Mouse (Mus musculus): ENCODE measurements at regions not wholly inside any gene's neighbourhood (a gene's known extent, or its start where the extent isn't known, plus 50 kb on each side); places are given as distances from the start of the nearest gene placed in this dataset.

GRCm38 (mm10) chr14:114949156-114949496 is 142.9 kb upstream of the Gpc5 start:
- Histone ChIP-seq H3K4me3 (ENCODE audit: low read depth, low read length) (no peak overlapping the region), H3K27me3 (ENCODE audit: control insufficient read depth, insufficient read depth, low read length) (no peaks in the 10 kb centered on the region), H3K4me1 (ENCODE audit: control insufficient read depth, insufficient read depth, insufficient read length, low read length) (no peaks in the 10 kb centered on the region), H3K27ac (ENCODE audit: insufficient read depth, low read depth, low read length) (no peak overlapping the region), H3K36me3 (ENCODE audit: control insufficient read depth, insufficient read depth, low read length) (no peaks in the 10 kb centered on the region)
- TF ChIP-seq CTCF (IDR thresholded peaks at IDR 0.05; ENCODE audit: extremely low read depth, insufficient read length, insufficient replicate concordance, low read depth, low read length): no peak
- TF ChIP-seq POLR2A (IDR thresholded peaks at IDR 0.05; ENCODE audit: low read depth, low read length): no peak
- WGBS: 60% methylated on average over 5 of the region's 5 CpGs

- Histone ChIP-seq H3K27ac (ENCODE audit: insufficient read depth, low read depth, low read length) (no peak overlapping the region), H3K27me3 (ENCODE audit: control insufficient read depth, insufficient read depth, low read length) (no peaks in the 10 kb centered on the region), H3K4me3 (ENCODE audit: low read depth, low read length) (no peak overlapping the region), H3K36me3 (ENCODE audit: control insufficient read depth, insufficient read depth, low read length) (no peaks in the 10 kb centered on the region), H3K4me1 (ENCODE audit: control insufficient read depth, insufficient read depth, insufficient read length, low read length) (no peaks in the 10 kb centered on the region)
- TF ChIP-seq CTCF (IDR thresholded peaks at IDR 0.05; ENCODE audit: extremely low read depth, insufficient read length, insufficient replicate concordance, low read depth, low read length) (no peak), POLR2A (IDR thresholded peaks at IDR 0.05; ENCODE audit: low read depth, low read length) (no peak)
- 25% methylated on average over 5 of the region's 5 CpGs for WGBS
Observed at GRCm38 (mm10) chr14:114952280-114952679, 139.7 kb upstream of the Gpc5 start.

GRCm38 (mm10) chr14:114953070-114953665 is 138.8 kb upstream of the Gpc5 start:
- no peak overlapping the region for H3K27ac ChIP-seq (ENCODE audit: insufficient read depth, low read depth, low read length)
- TF ChIP-seq CTCF (IDR thresholded peaks at IDR 0.05; ENCODE audit: extremely low read depth, insufficient read length, insufficient replicate concordance, low read depth, low read length) (no peak), POLR2A (IDR thresholded peaks at IDR 0.05; ENCODE audit: low read depth, low read length) (no peak)
- no peaks in the 10 kb centered on the region for H3K27me3 ChIP-seq (ENCODE audit: control insufficient read depth, insufficient read depth, low read length)
- no peak overlapping the region for H3K4me3 ChIP-seq (ENCODE audit: low read depth, low read length)
- no peaks in the 10 kb centered on the region for H3K36me3 ChIP-seq (ENCODE audit: control insufficient read depth, insufficient read depth, low read length)
- 37% methylated on average over 4 of the region's 4 CpGs for WGBS
- no peaks in the 10 kb centered on the region for H3K4me1 ChIP-seq (ENCODE audit: control insufficient read depth, insufficient read depth, insufficient read length, low read length)

DNA sequence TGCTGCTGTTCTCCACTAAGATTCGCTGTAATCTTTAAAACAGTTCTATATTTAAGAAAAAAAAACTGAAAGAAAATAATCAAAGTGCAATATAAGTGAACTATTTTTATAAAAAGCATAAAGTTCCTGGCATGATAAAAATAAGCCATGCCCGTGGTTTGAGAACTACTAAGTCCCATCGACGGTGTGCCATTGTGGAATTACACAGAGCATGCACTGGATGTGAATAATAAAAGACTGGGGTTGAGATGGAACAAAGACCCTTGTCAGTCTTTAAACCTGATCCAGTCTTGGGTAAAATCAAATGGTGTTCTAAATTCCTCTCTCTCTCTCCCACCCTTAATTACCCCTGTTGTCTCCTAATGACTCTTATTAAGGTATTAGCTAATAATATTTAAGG is 137.7 kb upstream of the Gpc5 start:
- WGBS: 68% methylated on average over 4 of the region's 4 CpGs
- Histone ChIP-seq H3K4me3 (ENCODE audit: low read depth, low read length) (no peak overlapping the region), H3K4me1 (ENCODE audit: control insufficient read depth, insufficient read depth, insufficient read length, low read length) (no peaks in the 10 kb centered on the region), H3K36me3 (ENCODE audit: control insufficient read depth, insufficient read depth, low read length) (no peaks in the 10 kb centered on the region), H3K27ac (ENCODE audit: insufficient read depth, low read depth, low read length) (no peak overlapping the region), H3K27me3 (ENCODE audit: control insufficient read depth, insufficient read depth, low read length) (no peaks in the 10 kb centered on the region)
- TF ChIP-seq POLR2A (IDR thresholded peaks at IDR 0.05; ENCODE audit: low read depth, low read length) (no peak), CTCF (IDR thresholded peaks at IDR 0.05; ENCODE audit: extremely low read depth, insufficient read length, insufficient replicate concordance, low read depth, low read length) (no peak)

DNA sequence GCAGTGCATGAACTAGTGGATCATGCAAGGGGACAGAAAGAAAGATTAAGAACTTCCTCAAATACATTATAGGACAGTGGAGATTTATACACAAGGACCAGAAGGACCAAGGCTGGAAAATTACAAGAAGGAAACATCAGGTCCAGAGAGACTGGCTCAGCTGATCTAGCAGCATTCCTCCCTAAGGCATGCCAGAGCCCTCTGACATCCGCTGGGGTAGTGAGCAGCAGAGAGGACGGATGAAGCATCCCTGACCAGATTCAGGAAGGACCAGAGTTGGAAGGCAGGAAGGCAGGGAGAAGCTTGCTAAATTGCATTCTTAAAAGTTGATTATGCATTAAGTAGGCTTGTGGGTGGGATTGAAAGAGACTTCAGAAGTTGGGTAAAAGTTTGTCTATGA is 136.4 kb upstream of the Gpc5 start:
- Histone ChIP-seq H3K4me3 (ENCODE audit: low read depth, low read length) (no peak overlapping the region), H3K36me3 (ENCODE audit: control insufficient read depth, insufficient read depth, low read length) (no peaks in the 10 kb centered on the region), H3K4me1 (ENCODE audit: control insufficient read depth, insufficient read depth, insufficient read length, low read length) (no peaks in the 10 kb centered on the region), H3K27ac (ENCODE audit: insufficient read depth, low read depth, low read length) (no peak overlapping the region), H3K27me3 (ENCODE audit: control insufficient read depth, insufficient read depth, low read length) (no peaks in the 10 kb centered on the region)
- TF ChIP-seq CTCF (IDR thresholded peaks at IDR 0.05; ENCODE audit: extremely low read depth, insufficient read length, insufficient replicate concordance, low read depth, low read length) (no peak), POLR2A (IDR thresholded peaks at IDR 0.05; ENCODE audit: low read depth, low read length) (no peak)
- 76% methylated on average over 2 of the region's 2 CpGs for WGBS

DNA sequence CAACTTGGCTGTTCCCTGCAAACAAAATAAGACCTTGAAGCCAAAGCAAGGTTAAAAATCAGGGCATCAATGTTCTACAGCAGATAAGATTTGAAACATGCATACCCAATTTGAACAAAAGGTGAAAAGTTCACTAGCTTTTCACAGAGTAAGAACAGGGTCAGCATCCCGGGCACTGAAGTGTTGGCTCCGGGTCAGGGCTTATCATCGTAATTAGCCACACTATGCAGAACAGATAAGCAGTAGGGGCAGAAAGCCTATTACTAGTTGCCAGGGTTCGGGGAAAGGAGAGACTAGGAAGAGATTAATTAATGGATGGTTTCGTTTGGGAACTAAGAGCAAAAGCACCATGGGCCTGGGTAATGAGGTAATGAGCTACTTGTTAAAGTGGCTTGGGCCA is 131.7 kb upstream of the Gpc5 start:
- WGBS: 23% methylated on average over 5 of the region's 5 CpGs
- Histone ChIP-seq H3K4me1 (ENCODE audit: control insufficient read depth, insufficient read depth, insufficient read length, low read length) (no peaks in the 10 kb centered on the region), H3K27ac (ENCODE audit: insufficient read depth, low read depth, low read length) (no peak overlapping the region), H3K36me3 (ENCODE audit: control insufficient read depth, insufficient read depth, low read length) (no peaks in the 10 kb centered on the region), H3K27me3 (ENCODE audit: control insufficient read depth, insufficient read depth, low read length) (no peaks in the 10 kb centered on the region), H3K4me3 (ENCODE audit: low read depth, low read length) (no peak overlapping the region)
- TF ChIP-seq CTCF (IDR thresholded peaks at IDR 0.05; ENCODE audit: extremely low read depth, insufficient read length, insufficient replicate concordance, low read depth, low read length) (no peak), POLR2A (IDR thresholded peaks at IDR 0.05; ENCODE audit: low read depth, low read length) (no peak)

DNA sequence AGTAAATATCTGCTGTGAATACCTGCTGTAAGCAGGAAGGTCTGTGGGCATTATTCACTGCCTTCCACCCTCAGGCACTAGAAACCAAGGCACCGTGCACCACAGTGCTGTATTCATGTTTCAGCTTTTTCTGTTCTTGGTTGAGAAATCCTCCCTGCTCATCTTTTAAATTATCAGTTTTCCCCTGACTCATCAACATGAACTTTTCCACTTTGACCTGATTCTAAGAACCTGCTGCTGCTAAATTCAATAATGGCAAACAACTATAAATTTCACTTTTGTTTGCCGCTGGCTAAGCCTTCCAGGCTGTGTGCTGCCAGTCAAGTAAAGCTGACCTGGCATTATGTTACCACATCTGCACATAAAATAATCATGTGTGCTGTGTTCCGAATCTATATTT is 126.1 kb upstream of the Gpc5 start:
- Histone ChIP-seq H3K27ac (ENCODE audit: insufficient read depth, low read depth, low read length) (no peak overlapping the region), H3K36me3 (ENCODE audit: control insufficient read depth, insufficient read depth, low read length) (no peaks in the 10 kb centered on the region), H3K27me3 (ENCODE audit: control insufficient read depth, insufficient read depth, low read length) (no peaks in the 10 kb centered on the region), H3K4me1 (ENCODE audit: control insufficient read depth, insufficient read depth, insufficient read length, low read length) (no peaks in the 10 kb centered on the region), H3K4me3 (ENCODE audit: low read depth, low read length) (no peak overlapping the region)
- WGBS: 68% methylated on average over 3 of the region's 3 CpGs
- TF ChIP-seq CTCF (IDR thresholded peaks at IDR 0.05; ENCODE audit: extremely low read depth, insufficient read length, insufficient replicate concordance, low read depth, low read length): no peak
- TF ChIP-seq POLR2A (IDR thresholded peaks at IDR 0.05; ENCODE audit: low read depth, low read length): no peak
